Mouse (Mus musculus) megakaryocyte, embryonic 14.5 days (primary cell): ENCODE measurements around the gene Rap1gap.

ENCODE experiments used
- FLI1 ChIP-seq: IDR thresholded peaks from 2 replicates; pipeline ENCODE4 v1.6.1; 2012; ENCODE audit warnings: low read length, inconsistent platforms, mixed read lengths
- GATA1 ChIP-seq: IDR thresholded peaks from 3 replicates; pipeline ENCODE4 v1.6.1; 2012; ENCODE audit warnings: mixed read lengths, low read length, inconsistent platforms, borderline replicate concordance

GRCm38 (mm10) chr4:137749680-137750079 is 85.2 kb downstream of the Rap1gap start:
- TF ChIP-seq GATA1 (no peak), FLI1 (no peak)
